Mouse (Mus musculus) brain, embryonic 14.5 days (tissue): ENCODE results near the gene Haus2.

ENCODE experiments used
- CTCF ChIP-seq: fragments of 200-500 bp; IDR thresholded peaks from 2 replicates; pipeline ENCODE4 v1.5.1; 2012; ENCODE audit warnings: inconsistent platforms, mild to moderate bottlenecking, moderate library complexity, borderline replicate concordance; ENCODE audit not compliant: insufficient read depth, insufficient read length; ENCODE audit errors: extremely low read depth
- POLR2A ChIP-seq: fragments of 200-500 bp; IDR thresholded peaks from 2 replicates; pipeline ENCODE4 v1.6.1; 2012; ENCODE audit warnings: mild to moderate bottlenecking, inconsistent platforms, borderline replicate concordance; ENCODE audit not compliant: poor library complexity, insufficient read depth, insufficient read length, severe bottlenecking; ENCODE audit errors: extremely low read depth

GRCm38 (mm10) chr2:120659318-120659717 is 50.1 kb downstream of the Haus2 start:
- TF ChIP-seq CTCF (no peak), POLR2A (no peak)
